Mouse (Mus musculus) brain, adult 10 weeks (tissue): ENCODE data around the gene Mustn1. TPM values are rescaled to one million over a fixed set of nuclear protein-coding genes. Genes with fewer than 3 reads are reported as not detected.

Experiments
- polyA plus RNA-seq: library from polyadenylated mRNA; stranded (reverse); fragments of 350-450 nt; fragmentation: Illumina TruSeq; extraction: RNeasy Lipid Tissue Mini Kit (QIAGEN cat#74804); gene quantifications from one replicate; pipeline ENCODE4 v1.2.3, GENCODE M21; 2015; ENCODE audit warnings: low read depth, low replicate concordance

Gene Mustn1
- 3.9 TPM for polyA plus RNA-seq

GRCm38 (mm10) chr14:30878958-30879571 lies at the start of gene Mustn1:
Gene Mustn1, plus strand, starts transcription at chr14:30879200.

GRCm38 (mm10) chr14:30886204-30886603 lies 7.2 kb downstream of the Mustn1 start, which contains the start of gene Itih4:
Gene Itih4, plus strand, starts transcription at chr14:30886476.

GRCm38 (mm10) chr14:30923375-30924105 lies 44.5 kb downstream of the Mustn1 start, which contains the start of gene Itih3:
Gene Itih3, minus strand, starts transcription at chr14:30923760.

Other genes with a start within 250 kb of the Mustn1 start
- gene Rft1, start 224.8 kb upstream of the Mustn1 start, polyA plus RNA-seq, result 12.6 TPM
- 11.6 TPM for gene Sfmbt1, start 164.4 kb upstream of the Mustn1 start, polyA plus RNA-seq
- gene Tmem110, start 53.6 kb upstream of the Mustn1 start, polyA plus RNA-seq, result 17.9 TPM
- gene Itih4, start 7.3 kb downstream of the Mustn1 start, polyA plus RNA-seq, result not detected
- gene Itih3, start 44.6 kb downstream of the Mustn1 start, polyA plus RNA-seq, result 53.4 TPM
- not detected for gene Itih1, start 64.1 kb downstream of the Mustn1 start, polyA plus RNA-seq
- 13.4 TPM for gene Nek4, start 72.2 kb downstream of the Mustn1 start, polyA plus RNA-seq
- 57.9 TPM for gene Glt8d1, start 122.2 kb downstream of the Mustn1 start, polyA plus RNA-seq
- gene Spcs1, start 122.5 kb downstream of the Mustn1 start, polyA plus RNA-seq, result 353 TPM
- 23.9 TPM for gene Pbrm1, start 139.9 kb downstream of the Mustn1 start, polyA plus RNA-seq
- gene Gnl3, start 140.0 kb downstream of the Mustn1 start, polyA plus RNA-seq, result 46.3 TPM
- 28.6 TPM for gene Smim4, start 249.8 kb downstream of the Mustn1 start, polyA plus RNA-seq